Mouse (Mus musculus) CH12.LX (cell line): ENCODE measurements around the gene Gm43738. TPM values are rescaled to one million over a fixed set of nuclear protein-coding genes. Genes with fewer than 3 reads are reported as not detected.

Experiments used
- DNase-seq: peaks from one replicate; pipeline ENCODE4 v3.0.0-alpha.2; 2013; ENCODE audit errors: extremely low read depth
- H3K27ac ChIP-seq: 2 replicates; pipeline ENCODE4 v1.5.1; 2012; ENCODE audit warnings: low read depth, mild to moderate bottlenecking, control low read depth, moderate library complexity; ENCODE audit not compliant: insufficient read depth
- H3K27me3 ChIP-seq: replicated peaks from 2 replicates; pipeline ENCODE3; 2012; ENCODE audit warnings: inconsistent platforms
- H3K36me3 ChIP-seq, 2 experiments: replicated peaks in 1 of 2; 2 replicates each; pipeline versions ENCODE3 to v1.6.1; 2012; ENCODE audit warnings: inconsistent platforms in 1 of 2, low read length in 1 of 2, mild to moderate bottlenecking in 1 of 2, mixed read lengths in 1 of 2, moderate library complexity in 1 of 2; ENCODE audit not compliant: control insufficient read depth in 1 of 2, insufficient read depth in 1 of 2
- H3K4me1 ChIP-seq, 2 experiments: 2 replicates each; pipeline ENCODE4 v1.6.1; 2012; ENCODE audit warnings: inconsistent platforms in 1 of 2, moderate library complexity in 1 of 2; ENCODE audit not compliant: insufficient read depth in 2 of 2, control insufficient read depth in 1 of 2
- H3K4me2 ChIP-seq: 2 replicates; pipeline ENCODE4 v1.6.1; 2012; ENCODE audit warnings: low read depth, mild to moderate bottlenecking, control low read depth; ENCODE audit not compliant: poor library complexity, insufficient read depth, severe bottlenecking
- H3K4me3 ChIP-seq, 3 experiments: fragments of 150-350 bp in 1 of 3; sonication (generic) in 1 of 3; replicated peaks in 1 of 3; 2 replicates each; pipeline versions ENCODE3 to v1.5.1; 2011 to 2012; ENCODE audit warnings: low read depth in 2 of 3, low read length in 2 of 3, mild to moderate bottlenecking in 2 of 3, moderate library complexity in 2 of 3, control low read depth in 1 of 3, improper control_type of control experiment in 1 of 3, inconsistent platforms in 1 of 3, mixed read lengths in 1 of 3; ENCODE audit not compliant: poor library complexity in 1 of 3
- H3K79me2 ChIP-seq: replicated peaks from 2 replicates; pipeline ENCODE4 v1.6.1; 2012; ENCODE audit warnings: mild to moderate bottlenecking, moderate library complexity; ENCODE audit not compliant: control insufficient read depth, poor library complexity, insufficient read depth, severe bottlenecking; ENCODE audit errors: extremely low read depth
- H3K9ac ChIP-seq: 2 replicates; pipeline ENCODE4 v1.6.1; 2012; ENCODE audit warnings: low read depth, mild to moderate bottlenecking, control low read depth, moderate library complexity; ENCODE audit not compliant: insufficient read depth
- H3K9me3 ChIP-seq: replicated peaks from 2 replicates; pipeline ENCODE3; 2012; ENCODE audit warnings: low read length, inconsistent platforms, mixed read lengths
- BHLHE40 ChIP-seq: IDR thresholded peaks from 2 replicates; pipeline ENCODE4 v1.6.1; 2011; ENCODE audit warnings: mild to moderate bottlenecking, low read depth, low read length, improper control_type of control experiment
- CHD2 ChIP-seq: IDR thresholded peaks from 2 replicates; pipeline ENCODE4 v1.6.1; 2011; ENCODE audit warnings: low read length, improper control_type of control experiment
- CTCF ChIP-seq, 2 experiments: IDR thresholded peaks in 1 of 2; conservative IDR thresholded peaks in 1 of 2; 2 replicates each; pipeline ENCODE4 v1.5.1; 2011 to 2012; ENCODE audit warnings: low read depth in 2 of 2, low read length in 2 of 2, improper control_type of control experiment in 1 of 2, inconsistent platforms in 1 of 2, mild to moderate bottlenecking in 1 of 2, moderate library complexity in 1 of 2
- E2F4 ChIP-seq: IDR thresholded peaks from 2 replicates; pipeline ENCODE4 v1.6.1; 2011; ENCODE audit warnings: low read depth, low read length, improper control_type of control experiment; ENCODE audit not compliant: insufficient replicate concordance
- ELF1 ChIP-seq: IDR thresholded peaks from 2 replicates; pipeline ENCODE4 v1.6.1; 2014; ENCODE audit warnings: low read depth, mild to moderate bottlenecking, inconsistent platforms, low read length, improper control_type of control experiment
- GABPA ChIP-seq: IDR thresholded peaks from 2 replicates; pipeline ENCODE4 v1.6.1; 2012; ENCODE audit warnings: low read depth, low read length, improper control_type of control experiment, inconsistent platforms; ENCODE audit not compliant: insufficient replicate concordance
- JUN ChIP-seq: IDR thresholded peaks from 2 replicates; pipeline ENCODE4 v1.6.1; 2011; ENCODE audit warnings: low read depth, mild to moderate bottlenecking, low read length, improper control_type of control experiment, moderate library complexity; ENCODE audit not compliant: insufficient read depth
- JUND ChIP-seq: conservative IDR thresholded peaks from 2 replicates; pipeline ENCODE4 v1.6.1; 2011; ENCODE audit warnings: low read depth, low read length, improper control_type of control experiment
- MAX ChIP-seq: IDR thresholded peaks from 2 replicates; pipeline ENCODE4 v1.6.1; 2011; ENCODE audit warnings: low read length, improper control_type of control experiment
- MAZ ChIP-seq: IDR thresholded peaks from 2 replicates; pipeline ENCODE4 v1.6.1; 2012; ENCODE audit warnings: low read depth, mild to moderate bottlenecking, inconsistent platforms, low read length, improper control_type of control experiment, moderate library complexity
- MEF2A ChIP-seq: IDR thresholded peaks from 2 replicates; pipeline ENCODE4 v1.6.1; 2014; ENCODE audit warnings: low read depth, mild to moderate bottlenecking, inconsistent platforms, low read length, improper control_type of control experiment, borderline replicate concordance
- MXI1 ChIP-seq: IDR thresholded peaks from 2 replicates; pipeline ENCODE4 v1.6.1; 2011; ENCODE audit warnings: mild to moderate bottlenecking, low read depth, low read length, improper control_type of control experiment
- NELFE ChIP-seq: IDR thresholded peaks from 2 replicates; pipeline ENCODE4 v1.6.1; 2011; ENCODE audit warnings: low read depth, low read length, improper control_type of control experiment
- POLR2A ChIP-seq: IDR thresholded peaks from 2 replicates; pipeline ENCODE4 v1.6.1; 2011; ENCODE audit warnings: low read depth, mild to moderate bottlenecking, improper control_type of control experiment, low read length
- POLR2AphosphoS2 ChIP-seq: IDR thresholded peaks from 2 replicates; pipeline ENCODE4 v1.6.1; 2011; ENCODE audit warnings: low read depth, low read length, improper control_type of control experiment
- RAD21 ChIP-seq: IDR thresholded peaks from 2 replicates; pipeline ENCODE4 v1.6.1; 2011; ENCODE audit warnings: low read depth, mild to moderate bottlenecking, low read length, improper control_type of control experiment, moderate library complexity
- RCOR1 ChIP-seq: conservative IDR thresholded peaks from 2 replicates; pipeline ENCODE4 v1.6.1; 2012; ENCODE audit warnings: low read depth, mild to moderate bottlenecking, inconsistent platforms, low read length, improper control_type of control experiment
- SIN3A ChIP-seq: IDR thresholded peaks from 2 replicates; pipeline ENCODE4 v1.6.1; 2012; ENCODE audit warnings: low read length, improper control_type of control experiment, inconsistent platforms
- SMC3 ChIP-seq: IDR thresholded peaks from 2 replicates; pipeline ENCODE4 v1.6.1; 2011; ENCODE audit warnings: low read depth, low read length, improper control_type of control experiment
- TBP ChIP-seq: conservative IDR thresholded peaks from 2 replicates; pipeline ENCODE4 v1.6.1; 2011; ENCODE audit warnings: low read depth, low read length, improper control_type of control experiment
- UBTF ChIP-seq: IDR thresholded peaks from 2 replicates; pipeline ENCODE4 v1.6.1; 2012; ENCODE audit warnings: low read depth, mild to moderate bottlenecking, inconsistent platforms, low read length, improper control_type of control experiment, moderate library complexity
- USF1 ChIP-seq: IDR thresholded peaks from 2 replicates; pipeline ENCODE4 v1.6.1; 2014; ENCODE audit warnings: low read depth, mild to moderate bottlenecking, inconsistent platforms, low read length, improper control_type of control experiment
- USF2 ChIP-seq: conservative IDR thresholded peaks from 2 replicates; pipeline ENCODE4 v1.6.1; 2011; ENCODE audit warnings: low read depth, low read length, improper control_type of control experiment
- ZNF384 ChIP-seq: IDR thresholded peaks from 2 replicates; pipeline ENCODE4 v1.6.1; 2012; ENCODE audit warnings: low read depth, low read length, improper control_type of control experiment, inconsistent platforms
- dilution Hi-C: fragments of 300-500 bp; cut with MboI; formaldehyde crosslinking; loops from 2 replicates; pipeline ENCODE4 v1.14.3; 2020; ENCODE audit warnings: low sequenced_read_pairs; ENCODE audit not compliant: extremely low pct_unique_long_range_greater_than_20kb, extremely low pct_ligation_motif_present
- in situ Hi-C: fragments of 300-500 bp; cut with MboI; formaldehyde crosslinking; loops from 3 replicates; pipeline ENCODE4 v1.14.3; 2019; ENCODE audit warnings: low sequenced_read_pairs, low pct_ligation_motif_present, low pct_unique_long_range_greater_than_20kb, mixed read lengths
- polyA plus RNA-seq: library from polyadenylated mRNA; unstranded; fragments of >175 nt; gene quantifications from 2 replicates; pipeline ENCODE4 v1.2.1, GENCODE M21; 2012; ENCODE audit warnings: low read depth; ENCODE audit not compliant: insufficient read length
- total RNA-seq, 2 experiments: library from RNA; depleted of rRNA; stranded (reverse); fragments of 300-350 nt in 1 of 2; fragments of >200 nt in 1 of 2; gene quantifications; 2 replicates each; pipeline ENCODE4 v1.2.3; 2012 to 2014

The Gm43738 gene
- total and polyA plus RNA-seq, 3 experiments: not detected

- H3K36me3 ChIP-seq: no peaks in the 10 kb centered on the region
- peaks cover 7% of the 10 kb centered on the region for H3K27me3 ChIP-seq
- in situ Hi-C loops: no loop called here
- H3K27ac ChIP-seq: no peak overlapping the region
- H3K9me3 ChIP-seq: no peaks in the 10 kb centered on the region
- no peak overlapping the region for H3K4me2 ChIP-seq
- no peak overlapping the region for H3K9ac ChIP-seq
- DNase-seq: no peak
- H3K4me3 ChIP-seq: no peak overlapping the region
- no peaks in the 10 kb centered on the region for H3K79me2 ChIP-seq
- dilution Hi-C loops: no loop called here
- TF ChIP-seq JUND (no peak), NELFE (no peak), RAD21 (no peak), GABPA (no peak), RCOR1 (no peak), MEF2A (no peak), UBTF (no peak), POLR2AphosphoS2 (no peak)
- no peaks in the 10 kb centered on the region for H3K4me1 ChIP-seq
Measured at GRCm38 (mm10) chr3:89123313-89123712, 22.4 kb upstream of the Gm43738 start.

GRCm38 (mm10) chr3:89115522-89115921, 14.6 kb upstream of the Gm43738 start:
- in situ Hi-C loops: loop anchor here (5.0 kb wide), 1 partner anchor 37 kb away; no protein-coding TSS in a partner anchor
- peaks cover 3% of the 10 kb centered on the region for H3K9me3 ChIP-seq
- peaks cover 0 to 11% of the 10 kb centered on the region in 2 experiments; a peak in 2 of 4 replicates for H3K4me1 ChIP-seq
- peaks cover 8% of the 10 kb centered on the region for H3K27me3 ChIP-seq
- H3K4me2 ChIP-seq: no peak overlapping the region
- 0 out of 2 replicates have a peak, but pooled peaks have one; percentile 38 for TF ChIP-seq ZNF384
- peak; percentile 49 for TF ChIP-seq RAD21
- peak; percentile 26 to 69; a peak in 3 of 4 replicates for TF ChIP-seq CTCF (conservative IDR thresholded peaks at IDR 0.05 in 1 of 2, IDR thresholded peaks at IDR 0.05 in 1 of 2; ENCODE audit: low read depth in 2 of 2, low read length in 2 of 2)
- TF ChIP-seq SMC3: peak; percentile 39; the same call in 1 of the 2 replicates
- no peak for TF ChIP-seq UBTF
- TF ChIP-seq CHD2: peak; percentile 50
- no peak for TF ChIP-seq JUND
- dilution Hi-C loops: no loop called here
- peak; percentile 54 for DNase-seq
- no peak overlapping the region for H3K27ac ChIP-seq
- no peak overlapping the region for H3K9ac ChIP-seq
- H3K4me3 ChIP-seq: no peak overlapping the region
- H3K79me2 ChIP-seq: no peaks in the 10 kb centered on the region
- no peaks in the 10 kb centered on the region for H3K36me3 ChIP-seq

GRCm38 (mm10) chr3:89113058-89113457, 12.2 kb upstream of the Gm43738 start:
- H3K4me1 ChIP-seq: peaks cover 0 to 11% of the 10 kb centered on the region in 2 experiments; a peak in 2 of 4 replicates
- H3K79me2 ChIP-seq: no peaks in the 10 kb centered on the region
- no peak overlapping the region for H3K4me2 ChIP-seq
- DNase-seq: no peak
- in situ Hi-C loops: no loop called here
- H3K9me3 ChIP-seq: peaks cover 5% of the 10 kb centered on the region
- no peaks in the 10 kb centered on the region for H3K36me3 ChIP-seq
- no peak overlapping the region for H3K9ac ChIP-seq
- TF ChIP-seq SIN3A (no peak), POLR2A (no peak), MAZ (no peak), POLR2AphosphoS2 (no peak), SMC3 (no peak), MEF2A (no peak), JUND (no peak), USF1 (no peak), MAX (no peak), USF2 (no peak), TBP (no peak), RCOR1 (no peak), JUN (no peak), MXI1 (no peak), BHLHE40 (no peak), NELFE (no peak), GABPA (no peak), E2F4 (no peak), ELF1 (no peak)
- H3K27me3 ChIP-seq: peaks cover 4% of the 10 kb centered on the region
- dilution Hi-C loops: no loop called here
- H3K4me3 ChIP-seq: no peak overlapping the region
- no peak overlapping the region for H3K27ac ChIP-seq
